Mouse (Mus musculus) brain, embryonic 14.5 days (tissue): ENCODE results near the gene Cog5.

ENCODE experiments used
- CTCF ChIP-seq: fragments of 200-500 bp; IDR thresholded peaks from 2 replicates; pipeline ENCODE4 v1.5.1; 2012; ENCODE audit warnings: inconsistent platforms, mild to moderate bottlenecking, moderate library complexity, borderline replicate concordance; ENCODE audit not compliant: insufficient read depth, insufficient read length; ENCODE audit errors: extremely low read depth
- POLR2A ChIP-seq: fragments of 200-500 bp; IDR thresholded peaks from 2 replicates; pipeline ENCODE4 v1.6.1; 2012; ENCODE audit warnings: mild to moderate bottlenecking, inconsistent platforms, borderline replicate concordance; ENCODE audit not compliant: poor library complexity, insufficient read depth, insufficient read length, severe bottlenecking; ENCODE audit errors: extremely low read depth

GRCm38 (mm10) chr12:31839249-31839648 lies 184.6 kb downstream of the Cog5 start:
- TF ChIP-seq CTCF (no peak), POLR2A (no peak)
